Mouse (Mus musculus) brain, embryonic 14.5 days (tissue): ENCODE results near the gene Hook2. TPM values are rescaled to one million over a fixed set of nuclear protein-coding genes. Genes with fewer than 3 reads are reported as not detected.

Source experiments
- DNase-seq: peaks from one replicate; pipeline ENCODE4 v3.0.0-alpha.2; 2011; ENCODE audit warnings: low read depth
- CTCF ChIP-seq: fragments of 200-500 bp; IDR thresholded peaks from 2 replicates; pipeline ENCODE4 v1.5.1; 2012; ENCODE audit warnings: inconsistent platforms, mild to moderate bottlenecking, moderate library complexity, borderline replicate concordance; ENCODE audit not compliant: insufficient read depth, insufficient read length; ENCODE audit errors: extremely low read depth
- POLR2A ChIP-seq: fragments of 200-500 bp; IDR thresholded peaks from 2 replicates; pipeline ENCODE4 v1.6.1; 2012; ENCODE audit warnings: mild to moderate bottlenecking, inconsistent platforms, borderline replicate concordance; ENCODE audit not compliant: poor library complexity, insufficient read depth, insufficient read length, severe bottlenecking; ENCODE audit errors: extremely low read depth
- polyA plus RNA-seq: library from polyadenylated mRNA; depleted of rRNA; stranded (reverse); fragments of >200 nt; gene quantifications from 2 replicates; pipeline ENCODE4 v1.2.3, GENCODE M21; 2012

Hook2 gene
- polyA plus RNA-seq, 1 experiment: 27.2 TPM

- no peak for TF ChIP-seq CTCF
- TF ChIP-seq POLR2A: no peak
- DNase-seq: no peak
Observed at GRCm38 (mm10) chr8:84994375-84994774, 4.0 kb downstream of the Hook2 start.

GRCm38 (mm10) chr8:84995680-84996079, 5.3 kb downstream of the Hook2 start:
- peak; percentile 72 for DNase-seq
- TF ChIP-seq POLR2A (no peak), CTCF (no peak)

- TF ChIP-seq POLR2A: no peak
- no peak for TF ChIP-seq CTCF
- DNase-seq: no peak
Observed at GRCm38 (mm10) chr8:84996978-84997377, 6.6 kb downstream of the Hook2 start.

DNA sequence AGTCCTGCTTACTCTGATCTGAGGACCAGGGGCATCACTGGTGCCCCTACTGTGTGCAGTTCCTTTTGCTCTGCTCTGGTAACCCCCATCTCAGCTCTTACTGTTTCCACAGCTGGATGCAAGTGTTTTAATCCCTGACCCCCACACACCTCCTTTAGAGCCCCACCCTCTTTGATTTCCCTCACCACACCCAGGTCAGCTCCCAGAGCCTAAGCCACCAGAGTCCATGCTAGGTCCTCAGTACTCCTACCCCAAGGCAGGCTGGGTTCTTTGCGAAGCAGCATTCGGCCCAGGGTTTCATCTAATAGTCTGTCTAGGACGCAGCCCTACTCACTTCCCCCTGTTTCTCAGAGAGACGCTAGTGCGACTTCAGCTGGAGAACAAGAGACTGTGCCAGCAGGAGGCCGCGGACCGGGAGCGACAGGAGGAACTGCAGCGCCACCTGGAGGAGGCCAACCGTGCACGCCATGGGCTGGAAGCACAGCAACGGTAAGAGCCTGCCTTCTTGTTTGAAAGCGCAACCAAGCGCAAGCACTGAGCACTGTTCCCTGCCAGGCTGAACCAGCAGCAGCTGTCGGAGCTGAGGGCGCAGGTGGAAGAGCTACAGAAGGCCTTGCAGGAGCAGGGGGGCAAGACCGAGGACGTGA, 7.4 kb downstream of the Hook2 start:
- TF ChIP-seq CTCF (peak; percentile 96), POLR2A (no peak)
- DNase-seq: peak; percentile 96

GRCm38 (mm10) chr8:85007686-85008085, 17.3 kb downstream of the Hook2 start:
- TF ChIP-seq POLR2A: no peak
- peak; percentile 16; the same call in 1 of the 2 replicates for TF ChIP-seq CTCF
- DNase-seq: no peak

DNA sequence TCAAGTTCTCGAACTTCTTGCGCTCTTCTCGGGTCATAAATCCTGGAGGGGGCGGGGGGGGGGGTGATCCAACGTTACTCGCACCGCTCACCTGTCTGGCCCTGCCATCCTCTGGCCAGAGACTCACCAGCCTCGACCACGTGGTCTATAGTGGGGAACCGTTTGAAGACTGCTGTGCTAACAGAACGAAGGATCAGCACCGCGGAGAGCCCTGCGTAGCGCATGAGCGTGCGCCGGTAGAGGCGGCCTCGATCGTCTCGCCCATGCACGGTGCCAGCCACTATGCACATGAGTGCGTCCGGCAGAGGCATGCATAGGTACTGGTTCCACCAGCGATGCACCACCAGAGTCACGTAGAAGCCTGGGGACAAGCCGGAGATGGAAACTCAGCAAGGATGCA, 20.8 kb downstream of the Hook2 start:
- TF ChIP-seq CTCF (no peak), POLR2A (no peak)

DNA sequence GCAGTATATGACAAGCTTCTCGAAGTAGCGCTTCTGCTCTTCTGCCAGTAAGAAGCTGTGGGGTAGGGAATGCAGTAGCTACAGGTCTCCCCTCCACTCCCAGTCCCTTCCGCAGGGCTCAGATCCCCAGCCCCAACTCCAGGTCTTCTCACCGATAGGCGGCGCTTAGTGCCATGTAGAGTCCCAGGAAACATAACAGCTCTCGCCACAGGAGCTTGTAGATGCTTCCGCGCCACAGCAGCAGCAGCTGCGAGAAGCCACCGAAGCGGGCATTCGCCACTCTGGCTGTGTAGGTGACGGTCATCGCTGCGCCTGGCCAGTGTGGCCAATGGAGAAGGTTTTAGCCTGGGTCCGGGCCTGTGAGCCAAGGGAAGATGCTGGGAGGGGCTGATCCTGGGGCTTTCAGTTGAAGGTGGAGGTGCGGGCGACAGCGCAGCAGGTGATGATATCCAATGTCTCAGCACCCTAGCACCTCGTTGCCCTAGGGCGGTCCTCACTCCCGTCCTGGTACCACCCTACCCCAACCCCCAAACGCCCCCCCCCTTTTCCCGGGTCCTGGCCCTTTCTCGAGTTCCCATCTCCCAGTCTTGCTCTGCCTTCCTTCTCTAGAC, 22.9 kb downstream of the Hook2 start:
- TF ChIP-seq POLR2A: no peak
- peak; percentile 72 for TF ChIP-seq CTCF
- DNase-seq: peak; percentile 88

More for the DNA sequence above, 20.8 kb downstream of the Hook2 start:
- DNase-seq: no peak

GRCm38 (mm10) chr8:85014431-85014830, 24.0 kb downstream of the Hook2 start, which contains the start of gene Best2:
Best2 (minus strand) TSS chr8:85014531.
- no peak for DNase-seq
- TF ChIP-seq CTCF (no peak), POLR2A (no peak)

DNA sequence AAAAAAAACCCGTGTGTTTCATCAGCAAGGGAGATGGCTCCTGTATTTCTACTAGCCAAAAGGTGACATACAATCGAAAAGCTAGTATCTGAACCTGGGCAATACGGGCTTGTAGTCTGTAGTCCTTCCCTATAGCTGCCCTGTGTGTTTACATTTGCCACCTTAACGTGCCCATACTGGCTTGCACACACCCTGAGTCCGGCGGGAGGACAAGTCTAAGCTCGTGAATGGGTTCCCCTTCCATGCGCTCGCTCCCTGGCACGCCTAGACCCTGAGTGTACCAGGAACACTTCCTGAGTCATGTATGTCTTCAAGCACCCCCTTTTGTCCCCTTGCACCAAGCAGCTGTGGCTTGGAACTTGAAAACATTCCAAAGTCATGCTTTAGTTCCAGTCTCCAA, 26.3 kb downstream of the Hook2 start:
- TF ChIP-seq POLR2A: no peak
- no peak for TF ChIP-seq CTCF
- DNase-seq: no peak

DNA sequence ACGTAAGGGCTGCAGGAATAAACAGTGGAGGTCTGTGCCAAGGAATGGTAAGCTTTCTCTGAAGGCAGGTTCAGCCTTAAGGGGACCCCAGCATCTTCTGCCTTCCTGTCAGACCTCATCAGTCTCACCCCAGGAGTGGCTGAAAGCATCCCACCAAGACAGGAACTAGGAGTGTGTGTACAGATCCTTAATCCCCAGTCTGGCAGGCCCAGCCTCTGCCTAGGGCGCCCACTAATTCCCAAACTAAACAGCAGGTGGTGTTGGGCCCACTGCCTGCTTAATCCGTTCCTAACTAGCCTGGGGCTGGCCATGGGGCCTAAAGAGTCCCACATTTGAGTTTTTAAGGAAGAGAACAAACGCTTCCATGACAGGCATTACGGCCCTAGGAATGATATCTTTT, 26.8 kb downstream of the Hook2 start:
- DNase-seq: no peak
- TF ChIP-seq CTCF (no peak), POLR2A (no peak)

DNA sequence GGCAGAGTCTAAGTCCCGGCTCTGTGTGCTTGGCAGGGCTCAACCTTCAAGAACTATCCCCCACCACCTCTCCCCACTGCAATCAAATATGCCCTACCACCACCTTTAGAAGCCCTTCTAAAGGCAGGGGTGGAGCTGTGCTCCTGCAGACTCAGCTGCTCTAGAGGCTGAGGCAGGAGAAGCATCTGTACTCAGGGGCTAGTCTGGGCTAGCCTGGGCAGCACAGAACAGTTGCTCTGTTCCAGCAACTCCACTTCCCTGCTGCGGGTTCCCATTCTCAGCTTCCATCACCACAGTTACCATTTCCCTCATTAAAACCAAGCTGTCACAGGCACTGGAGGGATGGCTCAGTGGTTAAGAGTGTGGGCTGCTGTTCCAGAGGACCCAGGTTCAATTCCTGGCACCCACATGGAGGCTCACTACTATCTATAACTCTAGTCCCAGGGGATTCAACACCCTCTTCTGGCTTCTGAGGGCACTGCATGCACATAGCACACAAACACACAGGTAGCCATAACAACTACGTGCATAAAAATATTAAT, 31.2 kb downstream of the Hook2 start:
- no peak for DNase-seq
- TF ChIP-seq CTCF: no peak

DNA sequence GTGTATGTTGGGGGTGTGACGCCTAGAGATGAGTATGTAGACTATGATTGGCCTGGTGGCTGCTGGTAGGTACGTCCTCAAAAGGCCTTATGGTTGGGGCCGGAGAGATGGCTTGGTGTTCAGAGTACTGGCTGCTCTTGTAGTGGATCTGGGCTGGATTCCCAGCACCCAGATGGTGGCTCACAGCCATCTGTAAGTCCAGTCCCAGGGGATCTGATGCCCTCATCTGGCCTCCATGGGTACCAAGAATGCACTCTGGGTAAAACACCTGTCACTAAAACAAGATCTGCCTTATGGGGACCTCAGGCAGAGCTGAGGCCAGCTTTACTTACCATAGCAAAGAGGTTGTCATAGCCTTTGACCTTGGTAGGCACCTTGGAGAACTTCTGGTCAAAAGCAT, 33.4 kb downstream of the Hook2 start:
- TF ChIP-seq CTCF (no peak), POLR2A (no peak)
- DNase-seq: no peak
